Mouse (Mus musculus): ENCODE results near the gene Npff.

Gene Npff

GRCm38 (mm10) chr15:102503924-102504782 lies 20.6 kb downstream of the Npff start:
- DNase-seq, result no peak

GRCm38 (mm10) chr15:102503447-102503846 lies 21.3 kb downstream of the Npff start, which contains the start of gene Gm10337:
Gm10337 (plus strand) TSS chr15:102503722.
- DNase-seq, result no peak

- no peak for DNase-seq
Measured at GRCm38 (mm10) chr15:102502254-102502840, 22.4 kb downstream of the Npff start.

GRCm38 (mm10) chr15:102501084-102501814 lies 23.5 kb downstream of the Npff start:
- no peak for DNase-seq

- DNase-seq, result no peak
Measured at GRCm38 (mm10) chr15:102500479-102500878, 24.3 kb downstream of the Npff start.

- no peak for DNase-seq
Measured at GRCm38 (mm10) chr15:102499851-102500250, 24.9 kb downstream of the Npff start.

GRCm38 (mm10) chr15:102499370-102499769 lies 25.4 kb downstream of the Npff start:
- no peak for DNase-seq

- no peak for DNase-seq
Measured at GRCm38 (mm10) chr15:102498322-102498721, 26.4 kb downstream of the Npff start.

GRCm38 (mm10) chr15:102487664-102488063 lies 37.1 kb downstream of the Npff start:
- no peak for DNase-seq

- DNase-seq, result no peak
Measured at GRCm38 (mm10) chr15:102485853-102486252, 38.9 kb downstream of the Npff start.

GRCm38 (mm10) chr15:102483136-102483535 lies 41.6 kb downstream of the Npff start:
- DNase-seq, result no peak

GRCm38 (mm10) chr15:102474520-102474919 lies 50.2 kb downstream of the Npff start:
- DNase-seq, result no peak
